Mouse (Mus musculus): ENCODE data around the gene March1.

- no peak for TF ChIP-seq CTCF (IDR thresholded peaks at IDR 0.05; ENCODE audit: control insufficient read depth, insufficient read depth, insufficient read length)
- no peak for TF ChIP-seq FOSL1 (IDR thresholded peaks at IDR 0.05; ENCODE audit: insufficient read depth, low read length, poor library complexity, severe bottlenecking)
Observed at GRCm38 (mm10) chr8:66334265-66334664, 716.6 kb downstream of the March1 start.

Measured in C2C12 (cell line).